Mouse (Mus musculus) hindbrain, embryonic 11.5 days (tissue): Measurements from ENCODE around the gene Ankfn1. TPM values are rescaled to one million over a fixed set of nuclear protein-coding genes. Genes with fewer than 3 reads are reported as not detected.

ENCODE experiments used
- ATAC-seq: fragments of 200-750 bp; cut with Nextera tagmentation; 2 replicates; pipeline ENCODE4 v1.8.0; 2017; ENCODE audit warnings: mild to moderate bottlenecking, moderate TSS enrichment, moderate library complexity; ENCODE audit not compliant: low FRiP score
- DNase-seq: peaks from one replicate; pipeline ENCODE4 v3.0.0-alpha.2; 2015; ENCODE audit warnings: low spot score
- H3K27ac ChIP-seq: fragments of 300-500 bp; sonication (generic); 2 replicates; pipeline ENCODE4 v1.5.1; 2014; ENCODE audit warnings: mild to moderate bottlenecking, low read depth, low read length
- H3K27me3 ChIP-seq: fragments of 300-500 bp; sonication (generic); 2 replicates; pipeline ENCODE4 v1.6.1; 2014; ENCODE audit warnings: mild to moderate bottlenecking, low read length, moderate library complexity, mixed read lengths; ENCODE audit not compliant: control insufficient read depth, insufficient read depth
- H3K36me3 ChIP-seq: fragments of 300-500 bp; sonication (generic); 2 replicates; pipeline ENCODE4 v1.6.1; 2014; ENCODE audit warnings: mild to moderate bottlenecking, low read length, moderate library complexity, mixed read lengths; ENCODE audit not compliant: control insufficient read depth, insufficient read depth
- H3K4me1 ChIP-seq: fragments of 300-500 bp; sonication (generic); replicated peaks from 2 replicates; pipeline ENCODE4 v1.6.1; 2014; ENCODE audit warnings: low read length, mixed read lengths; ENCODE audit not compliant: control insufficient read depth, insufficient read depth
- H3K4me2 ChIP-seq: fragments of 300-500 bp; sonication (generic); replicated peaks from 2 replicates; pipeline ENCODE4 v1.6.1; 2014; ENCODE audit warnings: mild to moderate bottlenecking, low read depth, low read length
- H3K4me3 ChIP-seq: fragments of 300-500 bp; sonication (generic); 2 replicates; pipeline ENCODE4 v1.5.1; 2014; ENCODE audit warnings: low read depth, low read length
- H3K9ac ChIP-seq: fragments of 300-500 bp; sonication (generic); 2 replicates; pipeline ENCODE4 v1.6.1; 2014; ENCODE audit warnings: low read depth, low read length
- H3K9me3 ChIP-seq: fragments of 300-500 bp; sonication (generic); 2 replicates; pipeline ENCODE4 v1.6.1; 2016; ENCODE audit warnings: low read length; ENCODE audit not compliant: control insufficient read depth
- WGBS: fragments of 180-500 bp; shearing (Covaris S2); extraction: QIAGEN DNeasy Blood & Tissue Kit; methylation state at CpG from one replicate; pipeline ENCODE4 v1.1.7; 2014; 5-methylcytosine and 5-hydroxymethylcytosine counted together
- polyA plus RNA-seq: library from polyadenylated mRNA; unstranded; fragments of >200 nt; fragmentation: Nextera tagmentation; extraction: Ambion mirVana; gene quantifications from 2 replicates; pipeline ENCODE4 v1.2.1, GENCODE M21; 2014

Gene Ankfn1
- polyA plus RNA-seq, 1 experiment from 2014 or later = 2.1 TPM

DNA sequence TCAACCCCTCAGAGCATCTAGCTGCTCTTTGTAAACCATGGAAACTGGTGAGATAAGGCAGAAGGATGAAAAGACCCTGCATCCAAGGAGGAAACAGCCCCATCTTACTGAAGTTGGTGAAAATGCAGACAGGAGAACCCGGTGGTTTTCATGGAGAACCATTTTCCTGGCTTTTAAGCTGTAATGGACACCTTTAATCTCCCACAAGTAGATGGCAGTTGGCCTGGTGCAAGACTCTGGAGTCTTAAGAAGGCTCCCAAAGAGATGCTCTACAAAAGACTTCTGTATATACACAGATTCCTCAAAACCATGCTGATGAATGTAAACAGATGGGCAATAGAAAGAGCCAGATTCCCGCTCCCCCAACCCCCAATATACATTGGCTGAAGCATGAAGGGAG, 276.5 kb downstream of the Ankfn1 start:
- DNase-seq (no peak), ATAC-seq (no peak)
- H3K27ac ChIP-seq = no peak overlapping the region
- H3K4me2 ChIP-seq = no peak overlapping the region
- WGBS = 83% methylated on average over 2 of the region's 2 CpGs
- H3K27me3 ChIP-seq = no peaks in the 10 kb centered on the region
- no peaks in the 10 kb centered on the region for H3K36me3 ChIP-seq
- no peak overlapping the region for H3K9ac ChIP-seq
- no peaks in the 10 kb centered on the region for H3K4me1 ChIP-seq
- H3K4me3 ChIP-seq = no peak overlapping the region
- H3K9me3 ChIP-seq = no peaks in the 10 kb centered on the region

DNA sequence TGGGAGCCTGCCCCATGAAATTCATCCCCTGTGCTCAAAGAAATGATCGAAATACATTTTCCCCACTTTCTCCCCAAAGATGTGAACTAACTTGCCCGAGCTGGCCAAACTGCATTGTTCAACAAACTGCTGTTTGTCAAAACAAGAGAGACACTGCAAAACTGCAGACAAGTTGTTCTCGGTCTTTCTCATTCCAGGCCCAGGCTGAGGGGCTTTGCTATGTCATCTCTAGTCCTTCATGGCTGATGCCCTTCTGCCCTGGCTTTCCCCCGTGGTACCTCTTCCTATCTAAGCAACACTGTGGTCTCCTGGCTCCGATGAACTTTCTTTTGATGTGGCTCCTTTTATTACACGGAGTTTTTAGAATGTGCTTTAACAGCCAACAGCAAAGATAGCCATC, 296.4 kb downstream of the Ankfn1 start:
- no peaks in the 10 kb centered on the region for H3K36me3 ChIP-seq
- WGBS = 74% methylated on average over 6 of the region's 6 CpGs
- no peak overlapping the region for H3K9ac ChIP-seq
- DNase-seq (no peak), ATAC-seq (no peak)
- H3K4me3 ChIP-seq = no peak overlapping the region
- H3K27ac ChIP-seq = no peak overlapping the region
- no peaks in the 10 kb centered on the region for H3K27me3 ChIP-seq
- H3K9me3 ChIP-seq = no peaks in the 10 kb centered on the region
- H3K4me1 ChIP-seq = no peaks in the 10 kb centered on the region
- H3K4me2 ChIP-seq = no peak overlapping the region

DNA sequence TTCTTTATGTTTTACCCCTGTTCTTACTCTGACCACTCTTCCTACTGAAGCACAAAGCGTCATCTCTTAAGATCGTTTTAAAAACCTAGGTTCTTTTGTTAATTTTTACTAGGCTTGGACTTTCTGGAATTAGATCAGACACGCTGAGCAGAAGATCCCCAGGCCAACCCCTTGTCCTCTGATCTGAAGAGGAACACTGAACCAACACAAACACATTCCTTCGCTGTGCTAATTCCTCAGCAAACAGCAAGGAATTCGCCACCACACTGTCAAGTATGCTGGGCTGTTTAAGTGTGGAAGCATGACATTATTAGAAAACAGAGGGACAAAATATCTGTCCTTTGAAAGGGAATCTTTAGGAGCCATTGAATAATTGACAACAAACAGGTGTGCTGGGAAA, 300.5 kb downstream of the Ankfn1 start:
- H3K4me2 ChIP-seq = no peak overlapping the region
- ATAC-seq = no peak
- no peaks in the 10 kb centered on the region for H3K27me3 ChIP-seq
- WGBS = 76% methylated on average over 5 of the region's 5 CpGs
- no peaks in the 10 kb centered on the region for H3K9me3 ChIP-seq
- no peak overlapping the region for H3K27ac ChIP-seq
- no peaks in the 10 kb centered on the region for H3K36me3 ChIP-seq
- no peak for DNase-seq
- H3K4me1 ChIP-seq = no peaks in the 10 kb centered on the region
- H3K9ac ChIP-seq = no peak overlapping the region
- no peak overlapping the region for H3K4me3 ChIP-seq

DNA sequence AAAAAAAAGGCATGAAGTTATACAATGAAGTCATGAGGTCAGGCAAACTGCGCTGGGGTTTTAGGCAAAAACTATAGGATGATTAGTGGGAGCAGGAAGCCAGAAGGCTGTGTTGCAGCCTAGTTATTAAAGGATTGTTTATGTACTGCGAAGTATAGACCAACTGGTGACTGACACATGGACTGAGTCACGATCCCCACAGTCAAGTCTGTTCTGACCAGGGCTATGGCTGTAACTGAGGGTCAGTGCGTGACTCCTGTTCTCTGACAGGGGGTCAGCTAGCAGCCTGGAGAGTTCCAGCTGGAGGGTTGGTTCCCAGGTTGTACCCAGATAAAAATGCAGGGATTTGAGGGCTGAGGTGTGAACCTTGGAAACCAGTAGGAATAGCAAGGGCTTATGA, 301.4 kb downstream of the Ankfn1 start:
- Histone ChIP-seq H3K4me3 (no peak overlapping the region), H3K36me3 (no peaks in the 10 kb centered on the region), H3K9me3 (no peaks in the 10 kb centered on the region), H3K27ac (no peak overlapping the region), H3K9ac (no peak overlapping the region), H3K4me1 (no peaks in the 10 kb centered on the region), H3K4me2 (no peak overlapping the region), H3K27me3 (no peaks in the 10 kb centered on the region)
- DNase-seq (no peak), ATAC-seq (no peak)
- 73% methylated on average over 4 of the region's 4 CpGs for WGBS

DNA sequence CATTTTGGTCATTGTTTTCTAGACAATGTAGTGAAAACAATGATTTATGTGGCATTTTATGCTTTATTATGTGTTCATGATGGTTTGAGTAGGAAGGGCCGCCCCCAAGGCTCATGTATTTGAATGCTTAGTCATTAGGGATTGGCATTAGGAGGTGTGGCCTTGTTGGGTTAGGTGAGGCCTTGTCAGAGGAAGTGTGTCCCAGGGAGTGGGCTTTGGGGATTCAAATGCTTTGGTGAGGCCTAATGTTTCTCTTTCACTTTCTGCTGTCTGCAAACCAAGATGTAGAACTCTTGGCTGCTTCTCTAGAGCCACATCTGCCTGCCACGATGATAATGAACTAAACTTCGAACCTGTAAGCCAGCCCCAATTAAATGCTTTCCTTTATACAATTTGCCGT, 304.6 kb downstream of the Ankfn1 start:
- ATAC-seq (no peak), DNase-seq (no peak)
- 89% methylated on average over 4 of the region's 4 CpGs for WGBS
- no peak overlapping the region for H3K4me2 ChIP-seq
- no peak overlapping the region for H3K4me3 ChIP-seq
- H3K36me3 ChIP-seq = no peaks in the 10 kb centered on the region
- H3K9me3 ChIP-seq = no peaks in the 10 kb centered on the region
- no peak overlapping the region for H3K27ac ChIP-seq
- H3K9ac ChIP-seq = no peak overlapping the region
- no peaks in the 10 kb centered on the region for H3K27me3 ChIP-seq
- no peaks in the 10 kb centered on the region for H3K4me1 ChIP-seq

DNA sequence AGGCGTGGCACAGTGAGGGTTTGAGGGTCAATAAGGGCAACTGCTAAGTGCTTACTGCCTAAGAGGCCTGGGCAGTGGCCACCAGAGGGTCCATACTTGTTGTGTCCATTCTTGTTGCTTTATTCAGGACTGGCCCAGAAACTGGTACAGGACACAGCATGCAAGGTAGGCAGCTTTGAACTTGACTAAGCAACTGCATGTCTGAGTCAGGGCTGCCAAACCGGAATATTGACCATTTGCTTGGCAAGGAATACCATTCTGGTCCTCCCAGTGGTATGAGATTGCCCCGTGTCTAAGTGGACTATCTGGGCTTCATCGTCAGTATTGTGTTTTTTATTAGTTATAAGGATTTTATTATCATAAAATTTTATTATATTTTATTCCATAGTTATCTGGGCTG, 312.1 kb downstream of the Ankfn1 start:
- Histone ChIP-seq H3K9me3 (no peaks in the 10 kb centered on the region), H3K27me3 (no peaks in the 10 kb centered on the region), H3K36me3 (no peaks in the 10 kb centered on the region), H3K4me3 (no peak overlapping the region), H3K9ac (no peak overlapping the region), H3K4me1 (no peaks in the 10 kb centered on the region), H3K27ac (no peak overlapping the region), H3K4me2 (no peak overlapping the region)
- DNase-seq (no peak), ATAC-seq (no peak)
- 94% methylated on average over 4 of the region's 4 CpGs for WGBS

DNA sequence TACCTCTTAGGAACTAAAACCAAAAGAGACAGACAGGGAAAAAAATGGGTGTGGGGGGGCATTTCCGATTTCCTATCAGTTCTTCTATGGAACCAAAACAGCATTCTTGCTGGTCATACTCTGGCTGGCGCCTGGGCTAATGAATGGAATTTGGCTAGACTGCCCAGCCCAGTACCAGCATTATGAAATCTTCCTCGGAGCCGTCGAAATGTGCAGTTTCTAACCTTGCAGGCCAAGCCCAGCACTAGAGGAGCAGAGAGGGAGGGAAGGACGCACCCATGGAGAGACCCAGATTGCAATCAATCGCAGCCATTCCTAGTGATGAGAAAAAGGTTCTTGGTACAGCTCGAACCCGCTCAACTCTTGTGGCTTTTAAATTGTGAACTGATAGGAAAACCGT, 315.2 kb downstream of the Ankfn1 start:
- no peak for DNase-seq
- Histone ChIP-seq H3K4me1 (no peaks in the 10 kb centered on the region), H3K27me3 (no peaks in the 10 kb centered on the region), H3K9ac (no peak overlapping the region), H3K9me3 (no peaks in the 10 kb centered on the region), H3K36me3 (no peaks in the 10 kb centered on the region), H3K27ac (no peak overlapping the region), H3K4me3 (no peak overlapping the region), H3K4me2 (no peak overlapping the region)
- ATAC-seq = no peak
- WGBS = 85% methylated on average over 10 of the region's 10 CpGs

DNA sequence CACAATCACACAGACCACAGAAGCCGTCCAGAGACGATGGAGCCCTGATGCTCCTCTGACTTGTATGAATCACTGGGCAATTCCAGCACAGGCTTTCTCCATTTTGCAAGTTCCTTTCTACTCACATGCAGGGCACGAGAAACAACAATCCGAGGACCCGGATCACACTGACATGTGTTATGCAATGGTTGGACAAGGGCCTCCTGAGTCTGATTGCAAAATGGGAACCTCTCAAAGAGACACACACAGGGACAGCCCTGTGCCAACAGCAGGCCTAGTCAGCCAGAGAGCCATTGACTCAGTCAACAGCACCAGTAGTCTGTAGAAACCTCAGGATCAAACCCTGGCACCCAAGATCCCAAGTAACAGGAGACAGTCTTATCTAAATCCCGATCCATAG, 318.0 kb downstream of the Ankfn1 start:
- Histone ChIP-seq H3K27ac (no peak overlapping the region), H3K4me3 (no peak overlapping the region), H3K9me3 (no peaks in the 10 kb centered on the region), H3K9ac (no peak overlapping the region), H3K4me1 (no peaks in the 10 kb centered on the region), H3K27me3 (no peaks in the 10 kb centered on the region), H3K36me3 (no peaks in the 10 kb centered on the region), H3K4me2 (no peak overlapping the region)
- ATAC-seq = no peak
- DNase-seq = no peak
- WGBS = 93% methylated on average over 6 of the region's 6 CpGs

DNA sequence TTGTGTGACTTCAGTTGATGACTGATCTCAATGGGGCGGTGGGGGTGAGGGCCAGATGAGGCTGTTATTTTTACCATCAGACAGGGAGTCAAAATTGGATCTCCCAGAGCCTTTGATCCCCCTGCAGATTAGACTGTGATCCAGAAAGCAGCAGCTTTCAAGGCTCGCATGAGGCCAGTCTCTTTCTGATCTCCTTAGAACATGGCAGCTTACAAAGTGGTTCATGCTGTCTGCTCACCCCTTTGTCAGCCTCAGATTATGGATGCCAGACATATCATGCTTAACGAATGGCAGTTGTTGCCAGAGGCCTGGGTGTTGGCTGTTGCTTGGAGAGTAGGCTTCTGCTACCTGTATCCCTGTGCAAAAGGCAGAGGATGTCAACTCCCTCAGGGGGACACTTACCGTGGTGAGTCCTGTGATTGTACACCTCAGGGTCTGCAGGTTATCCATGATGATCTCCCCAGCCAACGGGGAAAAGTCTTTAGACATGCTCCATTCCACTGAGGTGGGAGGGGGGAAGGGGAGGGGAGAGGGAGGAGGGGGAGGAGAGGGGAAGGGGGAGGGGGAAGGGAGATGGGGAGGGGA, 321.7 kb downstream of the Ankfn1 start:
- Histone ChIP-seq H3K4me2 (no peak overlapping the region), H3K27me3 (no peaks in the 10 kb centered on the region), H3K4me1 (no peaks in the 10 kb centered on the region), H3K9ac (no peak overlapping the region), H3K36me3 (no peaks in the 10 kb centered on the region), H3K27ac (no peak overlapping the region), H3K9me3 (no peaks in the 10 kb centered on the region), H3K4me3 (no peak overlapping the region)
- DNase-seq = no peak
- WGBS = 49% methylated on average over 5 of the region's 5 CpGs
- ATAC-seq = no peak
